Mouse (Mus musculus) CH12.LX (cell line): Measurements from ENCODE around the gene Dgkz. TPM values are rescaled to one million over a fixed set of nuclear protein-coding genes. Genes with fewer than 3 reads are reported as not detected.
A peak's percentile ranks its signal among the peaks of the same experiment; 100 is the strongest.

ENCODE experiments used
- DNase-seq: peaks from one replicate; pipeline ENCODE4 v3.0.0-alpha.2; 2013; ENCODE audit errors: extremely low read depth
- H3K27ac ChIP-seq: 2 replicates; pipeline ENCODE4 v1.5.1; 2012; ENCODE audit warnings: low read depth, mild to moderate bottlenecking, control low read depth, moderate library complexity; ENCODE audit not compliant: insufficient read depth
- H3K27me3 ChIP-seq: replicated peaks from 2 replicates; pipeline ENCODE3; 2012; ENCODE audit warnings: inconsistent platforms
- H3K36me3 ChIP-seq, 2 experiments: replicated peaks in 1 of 2; 2 replicates each; pipeline versions ENCODE3 to v1.6.1; 2012; ENCODE audit warnings: inconsistent platforms in 1 of 2, low read length in 1 of 2, mild to moderate bottlenecking in 1 of 2, mixed read lengths in 1 of 2, moderate library complexity in 1 of 2; ENCODE audit not compliant: control insufficient read depth in 1 of 2, insufficient read depth in 1 of 2
- H3K4me1 ChIP-seq, 2 experiments: 2 replicates each; pipeline ENCODE4 v1.6.1; 2012; ENCODE audit warnings: inconsistent platforms in 1 of 2, moderate library complexity in 1 of 2; ENCODE audit not compliant: insufficient read depth in 2 of 2, control insufficient read depth in 1 of 2
- H3K4me2 ChIP-seq: 2 replicates; pipeline ENCODE4 v1.6.1; 2012; ENCODE audit warnings: low read depth, mild to moderate bottlenecking, control low read depth; ENCODE audit not compliant: poor library complexity, insufficient read depth, severe bottlenecking
- H3K4me3 ChIP-seq, 3 experiments: fragments of 150-350 bp in 1 of 3; sonication (generic) in 1 of 3; replicated peaks in 1 of 3; 2 replicates each; pipeline versions ENCODE3 to v1.5.1; 2011 to 2012; ENCODE audit warnings: low read depth in 2 of 3, low read length in 2 of 3, mild to moderate bottlenecking in 2 of 3, moderate library complexity in 2 of 3, control low read depth in 1 of 3, improper control_type of control experiment in 1 of 3, inconsistent platforms in 1 of 3, mixed read lengths in 1 of 3; ENCODE audit not compliant: poor library complexity in 1 of 3
- H3K79me2 ChIP-seq: replicated peaks from 2 replicates; pipeline ENCODE4 v1.6.1; 2012; ENCODE audit warnings: mild to moderate bottlenecking, moderate library complexity; ENCODE audit not compliant: control insufficient read depth, poor library complexity, insufficient read depth, severe bottlenecking; ENCODE audit errors: extremely low read depth
- H3K9ac ChIP-seq: 2 replicates; pipeline ENCODE4 v1.6.1; 2012; ENCODE audit warnings: low read depth, mild to moderate bottlenecking, control low read depth, moderate library complexity; ENCODE audit not compliant: insufficient read depth
- H3K9me3 ChIP-seq: replicated peaks from 2 replicates; pipeline ENCODE3; 2012; ENCODE audit warnings: low read length, inconsistent platforms, mixed read lengths
- BHLHE40 ChIP-seq: IDR thresholded peaks from 2 replicates; pipeline ENCODE4 v1.6.1; 2011; ENCODE audit warnings: mild to moderate bottlenecking, low read depth, low read length, improper control_type of control experiment
- CTCF ChIP-seq, 2 experiments: IDR thresholded peaks in 1 of 2; conservative IDR thresholded peaks in 1 of 2; 2 replicates each; pipeline ENCODE4 v1.5.1; 2011 to 2012; ENCODE audit warnings: low read depth in 2 of 2, low read length in 2 of 2, improper control_type of control experiment in 1 of 2, inconsistent platforms in 1 of 2, mild to moderate bottlenecking in 1 of 2, moderate library complexity in 1 of 2
- E2F4 ChIP-seq: IDR thresholded peaks from 2 replicates; pipeline ENCODE4 v1.6.1; 2011; ENCODE audit warnings: low read depth, low read length, improper control_type of control experiment; ENCODE audit not compliant: insufficient replicate concordance
- ELF1 ChIP-seq: IDR thresholded peaks from 2 replicates; pipeline ENCODE4 v1.6.1; 2014; ENCODE audit warnings: low read depth, mild to moderate bottlenecking, inconsistent platforms, low read length, improper control_type of control experiment
- ETS1 ChIP-seq: conservative IDR thresholded peaks from 2 replicates; pipeline ENCODE4 v1.6.1; 2012; ENCODE audit warnings: low read depth, mild to moderate bottlenecking, inconsistent platforms, low read length, improper control_type of control experiment, moderate library complexity
- GABPA ChIP-seq: IDR thresholded peaks from 2 replicates; pipeline ENCODE4 v1.6.1; 2012; ENCODE audit warnings: low read depth, low read length, improper control_type of control experiment, inconsistent platforms; ENCODE audit not compliant: insufficient replicate concordance
- HCFC1 ChIP-seq: IDR thresholded peaks from 2 replicates; pipeline ENCODE4 v1.6.1; 2012; ENCODE audit warnings: low read depth, mild to moderate bottlenecking, inconsistent platforms, low read length, improper control_type of control experiment
- IRF4 ChIP-seq: IDR thresholded peaks from 2 replicates; pipeline ENCODE4 v1.6.1; 2014; ENCODE audit warnings: low read depth, mild to moderate bottlenecking, inconsistent platforms, low read length, improper control_type of control experiment
- JUN ChIP-seq: IDR thresholded peaks from 2 replicates; pipeline ENCODE4 v1.6.1; 2011; ENCODE audit warnings: low read depth, mild to moderate bottlenecking, low read length, improper control_type of control experiment, moderate library complexity; ENCODE audit not compliant: insufficient read depth
- JUND ChIP-seq: conservative IDR thresholded peaks from 2 replicates; pipeline ENCODE4 v1.6.1; 2011; ENCODE audit warnings: low read depth, low read length, improper control_type of control experiment
- KAT2A ChIP-seq: IDR thresholded peaks from 2 replicates; pipeline ENCODE4 v1.6.1; 2012; ENCODE audit warnings: low read length, improper control_type of control experiment, inconsistent platforms; ENCODE audit not compliant: insufficient replicate concordance
- MAX ChIP-seq: IDR thresholded peaks from 2 replicates; pipeline ENCODE4 v1.6.1; 2011; ENCODE audit warnings: low read length, improper control_type of control experiment
- MAZ ChIP-seq: IDR thresholded peaks from 2 replicates; pipeline ENCODE4 v1.6.1; 2012; ENCODE audit warnings: low read depth, mild to moderate bottlenecking, inconsistent platforms, low read length, improper control_type of control experiment, moderate library complexity
- MEF2A ChIP-seq: IDR thresholded peaks from 2 replicates; pipeline ENCODE4 v1.6.1; 2014; ENCODE audit warnings: low read depth, mild to moderate bottlenecking, inconsistent platforms, low read length, improper control_type of control experiment, borderline replicate concordance
- MXI1 ChIP-seq: IDR thresholded peaks from 2 replicates; pipeline ENCODE4 v1.6.1; 2011; ENCODE audit warnings: mild to moderate bottlenecking, low read depth, low read length, improper control_type of control experiment
- MYC ChIP-seq: IDR thresholded peaks from 2 replicates; pipeline ENCODE4 v1.6.1; 2011; ENCODE audit warnings: low read depth, mild to moderate bottlenecking, improper control_type of control experiment, low read length
- NELFE ChIP-seq: IDR thresholded peaks from 2 replicates; pipeline ENCODE4 v1.6.1; 2011; ENCODE audit warnings: low read depth, low read length, improper control_type of control experiment
- POLR2A ChIP-seq: IDR thresholded peaks from 2 replicates; pipeline ENCODE4 v1.6.1; 2011; ENCODE audit warnings: low read depth, mild to moderate bottlenecking, improper control_type of control experiment, low read length
- POLR2AphosphoS2 ChIP-seq: IDR thresholded peaks from 2 replicates; pipeline ENCODE4 v1.6.1; 2011; ENCODE audit warnings: low read depth, low read length, improper control_type of control experiment
- RAD21 ChIP-seq: IDR thresholded peaks from 2 replicates; pipeline ENCODE4 v1.6.1; 2011; ENCODE audit warnings: low read depth, mild to moderate bottlenecking, low read length, improper control_type of control experiment, moderate library complexity
- TBP ChIP-seq: conservative IDR thresholded peaks from 2 replicates; pipeline ENCODE4 v1.6.1; 2011; ENCODE audit warnings: low read depth, low read length, improper control_type of control experiment
- TCF12 ChIP-seq: IDR thresholded peaks from 2 replicates; pipeline ENCODE4 v1.6.1; 2014; ENCODE audit warnings: low read depth, mild to moderate bottlenecking, inconsistent platforms, low read length, improper control_type of control experiment
- UBTF ChIP-seq: IDR thresholded peaks from 2 replicates; pipeline ENCODE4 v1.6.1; 2012; ENCODE audit warnings: low read depth, mild to moderate bottlenecking, inconsistent platforms, low read length, improper control_type of control experiment, moderate library complexity
- ZKSCAN1 ChIP-seq: IDR thresholded peaks from 2 replicates; pipeline ENCODE4 v1.6.1; 2012; ENCODE audit warnings: low read depth, inconsistent platforms, low read length, improper control_type of control experiment, borderline replicate concordance
- ZMIZ1 ChIP-seq: IDR thresholded peaks from 2 replicates; pipeline ENCODE4 v1.6.1; 2012; ENCODE audit warnings: low read depth, mild to moderate bottlenecking, inconsistent platforms, low read length, improper control_type of control experiment
- dilution Hi-C: fragments of 300-500 bp; cut with MboI; formaldehyde crosslinking; loops from 2 replicates; pipeline ENCODE4 v1.14.3; 2020; ENCODE audit warnings: low sequenced_read_pairs; ENCODE audit not compliant: extremely low pct_unique_long_range_greater_than_20kb, extremely low pct_ligation_motif_present
- in situ Hi-C: fragments of 300-500 bp; cut with MboI; formaldehyde crosslinking; loops from 3 replicates; pipeline ENCODE4 v1.14.3; 2019; ENCODE audit warnings: low sequenced_read_pairs, low pct_ligation_motif_present, low pct_unique_long_range_greater_than_20kb, mixed read lengths
- polyA plus RNA-seq: library from polyadenylated mRNA; unstranded; fragments of >175 nt; gene quantifications from 2 replicates; pipeline ENCODE4 v1.2.1, GENCODE M21; 2012; ENCODE audit warnings: low read depth; ENCODE audit not compliant: insufficient read length
- total RNA-seq, 2 experiments: library from RNA; depleted of rRNA; stranded (reverse); fragments of 300-350 nt in 1 of 2; fragments of >200 nt in 1 of 2; gene quantifications; 2 replicates each; pipeline ENCODE4 v1.2.3; 2012 to 2014

Gene Dgkz
- total and polyA plus RNA-seq, 3 experiments = 38.6 to 60.2 (median 50.4) TPM

DNA sequence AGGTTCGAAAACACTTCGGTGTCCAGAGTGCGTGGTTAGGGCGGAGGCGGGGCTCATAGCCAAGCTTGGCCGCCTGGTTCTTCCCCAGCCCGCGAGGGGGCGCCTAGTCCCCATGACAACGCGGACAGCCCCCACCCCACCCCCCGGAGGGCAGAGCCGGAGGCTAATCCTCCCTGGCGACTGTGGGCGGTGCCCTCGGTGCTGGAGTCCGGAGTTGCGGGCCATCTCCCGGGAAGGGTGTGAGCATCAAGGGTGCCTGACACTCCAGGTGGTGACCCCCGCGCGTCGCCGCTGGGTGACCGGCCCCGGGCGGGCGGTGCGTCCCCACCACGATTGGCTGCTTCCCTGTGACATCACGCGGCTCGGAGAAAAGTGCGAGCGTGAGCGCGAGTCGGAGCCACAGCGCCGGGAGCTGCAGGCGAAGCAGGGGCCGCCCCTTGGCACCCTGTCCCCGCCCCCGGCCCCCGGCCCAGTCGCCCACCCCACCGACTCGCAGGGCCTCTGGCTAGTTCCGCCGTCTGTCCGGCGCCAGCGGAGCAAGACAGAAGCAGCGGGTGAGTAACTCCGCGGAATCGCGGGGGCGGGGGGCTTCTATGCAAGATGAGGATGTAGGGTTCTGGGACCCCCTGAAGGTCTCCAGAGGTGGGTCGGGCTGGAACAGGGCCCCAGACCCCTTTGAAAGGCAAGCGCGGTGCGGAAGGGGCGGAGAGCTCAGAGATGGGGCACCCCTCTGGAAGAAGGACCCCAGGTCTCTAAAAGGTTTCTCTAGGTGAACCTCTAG, 53.7 kb downstream of the Dgkz start:
- peak; percentile 75 for DNase-seq
- Histone ChIP-seq H3K27ac (no peak overlapping the region), H3K4me1 (peaks cover 10 to 28% of the 10 kb centered on the region in 2 experiments), H3K4me2 (peak overlapping the region; percentile 87), H3K9ac (peak overlapping the region; percentile 45), H3K36me3 (peaks cover 14 to 58% of the 10 kb centered on the region in 2 experiments), H3K79me2 (no peaks in the 10 kb centered on the region; the same call in 1 of the 2 replicates), H3K27me3 (no peaks in the 10 kb centered on the region), H3K9me3 (no peaks in the 10 kb centered on the region), H3K4me3 (peak overlapping the region; percentile 68 to 70 (median 69))
- TF ChIP-seq ZKSCAN1 (no peak), TCF12 (no peak), IRF4 (0 out of 2 replicates have a peak, but pooled peaks have one; percentile 29), ETS1 (no peak), MYC (no peak), MAZ (peak; percentile 93), CTCF (conservative IDR thresholded peaks at IDR 0.05 in 1 of 2, IDR thresholded peaks at IDR 0.05 in 1 of 2; ENCODE audit: low read depth in 2 of 2, low read length in 2 of 2) (peak in 1 of 2 experiments; percentile 74; a peak in 2 of 4 replicates), MAX (no peak), HCFC1 (no peak), MEF2A (no peak), ELF1 (peak; percentile 20; the same call in 1 of the 2 replicates), POLR2A (peak; percentile 60; the same call in 1 of the 2 replicates), ZMIZ1 (no peak), JUN (no peak), MXI1 (peak; percentile 84), RAD21 (peak; percentile 39), NELFE (no peak), BHLHE40 (no peak), UBTF (no peak)
- in situ Hi-C loops = loop anchor here (10.0 kb wide), 1 partner anchor 147 kb away; no protein-coding TSS in a partner anchor
- dilution Hi-C loops = no loop called here

DNA sequence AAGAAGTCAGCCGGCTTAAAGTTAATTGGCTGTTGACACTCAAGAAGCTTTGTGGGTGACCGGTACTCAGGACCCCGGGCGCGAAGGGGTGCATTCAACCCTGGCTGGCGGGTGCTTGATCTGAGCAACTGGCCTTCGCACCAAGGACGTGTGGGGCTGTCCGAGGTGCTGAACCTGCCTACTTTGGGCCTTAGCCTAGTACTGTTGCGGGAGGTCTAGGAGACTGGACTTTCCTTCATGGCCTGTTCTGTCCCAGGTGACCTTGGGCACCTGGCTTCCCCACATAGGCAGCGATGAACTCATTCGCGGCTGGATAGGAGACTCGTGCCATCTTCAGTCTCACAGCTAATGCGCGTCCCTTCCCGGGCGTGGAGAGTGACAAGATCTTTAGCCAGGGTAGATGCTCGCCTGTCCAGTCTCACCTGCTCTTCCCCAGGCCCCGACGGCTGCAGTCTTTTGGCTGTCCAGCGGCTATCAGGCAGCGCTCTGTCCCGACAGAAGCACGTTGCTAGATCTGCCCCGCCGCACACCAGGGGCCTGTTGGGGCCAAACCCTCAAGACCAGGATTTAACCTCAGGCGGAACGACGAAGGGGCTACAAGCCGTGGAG, 54.4 kb downstream of the Dgkz start:
- in situ Hi-C loops = loop anchor here (10.0 kb wide), 1 partner anchor 146 kb away; no protein-coding TSS in a partner anchor
- Histone ChIP-seq H3K79me2 (no peaks in the 10 kb centered on the region; the same call in 1 of the 2 replicates), H3K9ac (no peak overlapping the region), H3K27ac (no peak overlapping the region), H3K4me2 (peak overlapping the region; percentile 87; the same call in 1 of the 2 replicates), H3K27me3 (no peaks in the 10 kb centered on the region), H3K4me3 (peak overlapping the region in 2 of 3 experiments; percentile 69 to 70), H3K4me1 (peaks cover 10 to 27% of the 10 kb centered on the region in 2 experiments), H3K36me3 (peaks cover 16 to 58% of the 10 kb centered on the region in 2 experiments), H3K9me3 (no peaks in the 10 kb centered on the region)
- DNase-seq = no peak
- TF ChIP-seq BHLHE40 = no peak
- no peak for TF ChIP-seq ETS1
- TF ChIP-seq GABPA = no peak
- TF ChIP-seq TBP = no peak
- TF ChIP-seq ELF1 = no peak
- TF ChIP-seq HCFC1 = no peak
- TF ChIP-seq JUND = no peak
- no peak for TF ChIP-seq E2F4
- TF ChIP-seq MEF2A = no peak
- TF ChIP-seq IRF4 = no peak
- no peak for TF ChIP-seq KAT2A
- TF ChIP-seq MXI1 = no peak; the same call in 1 of the 2 replicates
- TF ChIP-seq POLR2AphosphoS2 = no peak
- TF ChIP-seq MAX = no peak; the same call in 1 of the 2 replicates
- dilution Hi-C loops = no loop called here
